Mouse (Mus musculus) heart, embryonic 13.5 days (tissue): Measurements from ENCODE around the gene Perm1. TPM values are rescaled to one million over a fixed set of nuclear protein-coding genes. Genes with fewer than 3 reads are reported as not detected.

Experiments used
- ATAC-seq: fragments of 200-750 bp; cut with Nextera tagmentation; 2 replicates; pipeline ENCODE4 v1.8.0; 2017; ENCODE audit warnings: moderate TSS enrichment; ENCODE audit not compliant: insufficient number of reproducible peaks, low FRiP score, low TSS enrichment; ENCODE audit errors: extremely low read depth
- H3K27ac ChIP-seq: fragments of 300-500 bp; sonication (generic); replicated peaks from 2 replicates; pipeline ENCODE4 v1.5.1; 2015; ENCODE audit warnings: moderate library complexity, mild to moderate bottlenecking, inconsistent platforms
- H3K27me3 ChIP-seq: fragments of 300-500 bp; sonication (generic); replicated peaks from 2 replicates; pipeline ENCODE4 v1.6.1; 2015; ENCODE audit warnings: mild to moderate bottlenecking, inconsistent platforms
- H3K36me3 ChIP-seq: fragments of 300-500 bp; sonication (generic); 2 replicates; pipeline ENCODE4 v1.6.1; 2015; ENCODE audit warnings: mild to moderate bottlenecking, inconsistent platforms
- H3K4me1 ChIP-seq: fragments of 300-500 bp; sonication (generic); 2 replicates; pipeline ENCODE4 v1.6.1; 2015; ENCODE audit warnings: inconsistent platforms
- H3K4me2 ChIP-seq: fragments of 300-500 bp; sonication (generic); 2 replicates; pipeline ENCODE4 v1.6.1; 2015; ENCODE audit warnings: inconsistent platforms, mild to moderate bottlenecking, moderate library complexity
- H3K4me3 ChIP-seq: fragments of 300-500 bp; sonication (generic); 2 replicates; pipeline ENCODE4 v1.5.1; 2015; ENCODE audit warnings: moderate library complexity, mild to moderate bottlenecking, inconsistent platforms
- H3K9ac ChIP-seq: fragments of 300-500 bp; sonication (generic); 2 replicates; pipeline ENCODE4 v1.6.1; 2015; ENCODE audit warnings: inconsistent platforms, mild to moderate bottlenecking, moderate library complexity
- H3K9me3 ChIP-seq: fragments of 300-500 bp; sonication (generic); 2 replicates; pipeline ENCODE4 v1.6.1; 2016; ENCODE audit warnings: inconsistent platforms
- WGBS: fragments of 180-500 bp; shearing (Covaris S2); methylation state at CpG from one replicate; pipeline ENCODE4 v1.1.7; 2015; ENCODE audit warnings: mixed read lengths; 5-methylcytosine and 5-hydroxymethylcytosine counted together
- polyA plus RNA-seq: library from polyadenylated mRNA; unstranded; fragments of >200 nt; fragmentation: Nextera tagmentation; extraction: Ambion mirVana; gene quantifications from 2 replicates; pipeline ENCODE4 v1.2.1, GENCODE M21; 2015

The Perm1 gene
- polyA plus RNA-seq, 1 experiment from 2014 or later, result 2.7 TPM

- Histone ChIP-seq H3K36me3 (peaks cover 7% of the 10 kb centered on the region; the same call in 1 of the 2 replicates), H3K27ac (peak within 1 kb of the TSS; percentile 72)
- under 1% methylated on average over 37 of the region's 39 CpGs for WGBS
These were observed 12.7 kb upstream of the Perm1 start, which contains the start of gene AW011738 for GRCm38 (mm10) chr4:156203001-156203412. AW011738 (plus strand) TSS chr4:156203304.

DNA sequence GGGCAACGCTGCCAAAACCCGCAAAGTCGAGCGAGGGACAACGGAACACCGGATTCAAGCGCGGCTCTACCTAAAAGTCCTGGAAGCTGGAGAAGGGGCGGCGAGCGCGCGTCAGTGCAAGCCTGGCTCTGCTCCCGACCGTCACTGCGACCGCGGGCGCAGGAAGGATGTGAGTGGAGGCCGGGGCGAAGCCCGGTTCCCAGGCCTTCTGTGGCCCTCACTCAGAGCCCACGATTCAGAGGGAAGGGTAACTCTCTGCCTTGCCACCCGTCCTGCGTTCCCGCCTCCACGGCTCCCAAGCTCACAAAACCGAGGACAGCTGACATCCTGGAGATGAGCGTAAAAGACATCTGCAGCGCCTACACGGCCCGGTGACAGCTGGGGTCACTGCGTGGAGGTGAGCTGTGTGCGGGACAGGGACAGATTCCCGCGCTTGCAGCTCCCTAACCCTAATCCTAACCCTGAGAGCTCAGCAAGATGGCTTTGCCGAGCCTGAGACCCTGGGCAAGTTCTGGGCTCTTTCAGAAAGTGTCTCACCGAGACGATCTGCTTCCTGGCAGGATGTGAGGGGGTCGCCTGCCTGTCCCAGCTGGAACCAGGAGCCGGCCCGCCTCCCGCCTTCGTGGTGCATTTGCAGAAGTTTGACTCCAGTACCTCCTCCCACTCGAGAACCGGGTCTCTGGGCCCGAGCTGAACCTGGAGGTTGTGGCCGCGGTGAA is 12.1 kb upstream of the Perm1 start:
- peaks cover 22% of the 10 kb centered on the region for H3K27me3 ChIP-seq
- peaks cover 29% of the 10 kb centered on the region for H3K4me1 ChIP-seq
- H3K4me2 ChIP-seq, result peak overlapping the region; percentile 92
- under 1% methylated on average over 49 of the region's 49 CpGs for WGBS
- ATAC-seq, result peak; percentile 22; the same call in 1 of the 2 replicates
- H3K27ac ChIP-seq, result peak overlapping the region; percentile 72
- H3K9me3 ChIP-seq, result no peaks in the 10 kb centered on the region
- peaks cover 7% of the 10 kb centered on the region; the same call in 1 of the 2 replicates for H3K36me3 ChIP-seq
- H3K4me3 ChIP-seq, result peak overlapping the region; percentile 71
- peak overlapping the region; percentile 87 for H3K9ac ChIP-seq

More at GRCm38 (mm10) chr4:156203001-156203412, 12.7 kb upstream of the Perm1 start, which contains the start of gene AW011738:
- H3K4me1 ChIP-seq, result peaks cover 29% of the 10 kb centered on the region
- H3K27me3 ChIP-seq, result peaks cover 22% of the 10 kb centered on the region
- no peaks in the 10 kb centered on the region for H3K9me3 ChIP-seq
- H3K4me2 ChIP-seq, result peak within 1 kb of the TSS; percentile 92
- peak within 1 kb of the TSS; percentile 71 for H3K4me3 ChIP-seq
- ATAC-seq, result peak; percentile 60; the same call in 1 of the 2 replicates
- peak within 1 kb of the TSS; percentile 87 for H3K9ac ChIP-seq

DNA sequence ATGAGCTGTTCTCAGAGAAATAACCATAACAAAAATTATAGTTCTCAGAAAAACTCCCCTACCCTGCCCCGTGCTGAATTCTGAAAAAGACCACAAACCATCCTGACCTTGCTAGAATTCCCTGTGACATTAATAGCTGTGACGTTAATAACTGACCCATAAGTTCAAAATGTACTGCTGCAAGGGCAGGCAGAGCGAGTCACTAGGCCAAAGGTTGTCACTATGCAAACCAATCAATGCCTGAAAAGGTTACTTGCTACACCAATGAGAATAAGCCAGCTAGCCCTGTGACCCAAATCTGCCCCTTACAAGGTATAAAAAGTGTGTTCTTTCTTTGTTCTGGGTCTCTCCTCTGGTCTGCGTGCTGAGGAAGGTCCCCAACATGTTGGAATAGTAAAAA is 6.8 kb upstream of the Perm1 start:
- peaks cover 13% of the 10 kb centered on the region for H3K4me1 ChIP-seq
- no peak overlapping the region for H3K27ac ChIP-seq
- no peak for ATAC-seq
- WGBS, result 81% methylated on average over 4 of the region's 4 CpGs
- no peak overlapping the region for H3K4me3 ChIP-seq
- no peaks in the 10 kb centered on the region for H3K9me3 ChIP-seq
- no peak overlapping the region for H3K9ac ChIP-seq
- no peak overlapping the region for H3K4me2 ChIP-seq
- peaks cover 15% of the 10 kb centered on the region for H3K27me3 ChIP-seq
- peaks cover 7% of the 10 kb centered on the region; the same call in 1 of the 2 replicates for H3K36me3 ChIP-seq

GRCm38 (mm10) chr4:156209963-156210635 is 5.6 kb upstream of the Perm1 start:
- H3K9me3 ChIP-seq, result no peaks in the 10 kb centered on the region
- peaks cover 4% of the 10 kb centered on the region for H3K4me1 ChIP-seq
- H3K27ac ChIP-seq, result no peak overlapping the region
- WGBS, result 61% methylated on average over 13 of the region's 13 CpGs
- peaks cover 3% of the 10 kb centered on the region for H3K27me3 ChIP-seq
- H3K9ac ChIP-seq, result no peak overlapping the region
- ATAC-seq, result no peak
- peaks cover 7% of the 10 kb centered on the region; the same call in 1 of the 2 replicates for H3K36me3 ChIP-seq
- H3K4me3 ChIP-seq, result no peak overlapping the region
- H3K4me2 ChIP-seq, result no peak overlapping the region

DNA sequence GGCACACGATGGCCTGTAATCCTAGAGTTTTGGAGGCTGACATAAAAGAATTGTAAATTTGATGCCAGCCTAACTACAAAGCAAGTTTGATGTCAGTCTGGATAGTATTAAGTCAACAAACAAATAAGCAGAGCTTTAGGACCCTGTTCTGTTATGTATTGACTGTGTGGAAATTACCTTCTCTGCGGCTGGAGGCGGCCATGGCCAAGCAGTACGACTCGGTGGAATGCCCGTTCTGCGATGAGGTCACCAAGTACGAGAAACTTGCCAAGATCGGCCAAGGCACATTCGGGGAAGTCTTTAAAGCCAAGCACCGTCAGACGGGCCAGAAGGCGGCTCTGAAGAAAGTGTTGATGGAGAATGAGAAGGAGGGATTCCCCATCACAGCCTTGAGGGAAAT is 2.5 kb upstream of the Perm1 start:
- Histone ChIP-seq H3K4me2 (no peak overlapping the region), H3K4me1 (peaks cover 23% of the 10 kb centered on the region), H3K27me3 (no peaks in the 10 kb centered on the region), H3K27ac (no peak overlapping the region), H3K4me3 (no peak overlapping the region), H3K9me3 (no peaks in the 10 kb centered on the region), H3K36me3 (no peaks in the 10 kb centered on the region), H3K9ac (no peak overlapping the region)
- 88% methylated on average over 13 of the region's 13 CpGs for whole genome bisulfite sequencing
- no peak for ATAC-seq

DNA sequence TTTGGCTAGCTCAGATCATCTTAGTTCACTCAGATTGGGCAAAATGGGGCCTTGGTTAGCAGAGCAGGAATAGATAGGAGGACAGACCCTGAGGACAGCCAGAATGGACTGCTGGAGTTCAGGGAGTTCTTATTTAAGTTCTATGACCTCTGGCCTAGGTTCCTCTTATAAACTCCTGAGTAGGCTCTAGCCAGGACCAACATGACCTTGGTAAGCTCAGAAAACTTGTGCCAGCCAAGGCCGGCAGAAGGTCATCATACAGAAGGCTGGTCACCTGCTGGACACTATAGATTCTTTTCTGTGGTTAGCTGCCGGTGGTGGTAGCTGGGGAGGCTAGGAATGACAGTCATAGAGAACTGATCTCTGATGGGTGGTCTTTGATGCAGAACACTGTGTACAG is 528 bp downstream of the Perm1 start:
- H3K4me1 ChIP-seq, result peaks cover 23% of the 10 kb centered on the region
- H3K36me3 ChIP-seq, result no peaks in the 10 kb centered on the region
- no peak for ATAC-seq
- no peaks in the 10 kb centered on the region for H3K9me3 ChIP-seq
- peak overlapping the region; percentile 36 for H3K4me2 ChIP-seq
- 71% methylated on average over 2 of the region's 2 CpGs for WGBS
- peak overlapping the region; percentile 13 for H3K4me3 ChIP-seq
- H3K27ac ChIP-seq, result peak overlapping the region; percentile 76
- H3K9ac ChIP-seq, result no peak overlapping the region
- H3K27me3 ChIP-seq, result no peaks in the 10 kb centered on the region

DNA sequence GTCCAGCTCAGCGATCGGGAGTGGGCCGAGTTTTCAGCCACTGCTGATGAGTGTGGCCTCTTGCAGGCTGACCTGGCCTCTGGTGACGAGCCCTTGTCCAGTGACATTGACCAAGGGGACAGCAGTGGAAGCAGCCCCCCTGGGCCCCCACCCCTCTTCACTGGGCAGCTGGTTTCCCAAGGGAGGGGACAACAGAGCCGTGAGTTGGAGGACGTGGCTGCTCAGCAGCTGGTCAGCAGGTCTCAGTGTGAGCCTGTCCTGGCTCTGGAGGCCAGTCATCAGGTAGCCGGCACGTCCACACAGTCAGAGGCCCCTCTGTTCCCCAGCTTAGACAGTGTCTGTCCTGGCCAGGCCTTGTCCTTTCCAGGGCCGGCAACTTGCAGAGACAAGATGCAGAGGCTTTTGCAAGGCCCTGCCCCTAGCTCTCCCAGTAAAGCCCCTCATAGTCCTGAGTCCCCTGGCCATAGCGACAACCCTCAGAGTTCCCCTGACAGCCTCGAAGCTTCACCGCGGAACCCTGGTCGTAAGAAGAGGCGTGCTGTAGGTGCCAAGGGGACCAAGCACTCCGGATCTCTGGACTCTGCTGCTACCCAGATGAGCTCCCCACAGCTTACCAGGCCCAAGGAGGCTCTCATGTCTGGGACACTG is 1.5 kb downstream of the Perm1 start:
- Histone ChIP-seq H3K9me3 (no peaks in the 10 kb centered on the region), H3K4me2 (peak overlapping the region; percentile 36), H3K27ac (peak overlapping the region; percentile 3; the same call in 1 of the 2 replicates), H3K27me3 (no peaks in the 10 kb centered on the region), H3K4me1 (peaks cover 23% of the 10 kb centered on the region), H3K4me3 (no peak overlapping the region), H3K9ac (peak overlapping the region; percentile 50), H3K36me3 (no peaks in the 10 kb centered on the region)
- ATAC-seq, result no peak
- WGBS, result 61% methylated on average over 16 of the region's 16 CpGs

DNA sequence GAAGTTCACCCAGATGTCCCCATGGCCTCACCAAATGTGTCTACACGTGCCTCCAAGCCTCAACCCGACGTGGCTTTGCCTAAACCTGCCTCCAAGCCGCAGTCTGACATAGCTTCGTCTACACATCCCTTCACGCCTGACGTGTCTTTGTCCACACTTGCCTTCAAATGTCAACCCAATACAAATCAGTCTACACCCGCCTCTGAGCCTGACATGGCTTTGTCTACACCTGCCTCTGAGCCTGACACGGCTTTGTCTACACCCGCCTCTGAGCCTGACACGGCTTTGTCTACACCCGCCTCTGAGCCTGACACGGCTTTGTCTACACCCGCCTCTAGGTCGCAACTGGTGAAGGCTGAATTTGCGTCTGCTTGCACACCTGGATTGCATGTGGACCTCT is 2.2 kb downstream of the Perm1 start:
- Histone ChIP-seq H3K27ac (no peak overlapping the region), H3K9ac (no peak overlapping the region), H3K4me1 (peaks cover 23% of the 10 kb centered on the region), H3K4me3 (no peak overlapping the region), H3K4me2 (no peak overlapping the region), H3K27me3 (no peaks in the 10 kb centered on the region), H3K9me3 (no peaks in the 10 kb centered on the region), H3K36me3 (peaks cover 6% of the 10 kb centered on the region; the same call in 1 of the 2 replicates)
- 80% methylated on average over 16 of the region's 16 CpGs for WGBS
- ATAC-seq, result no peak

DNA sequence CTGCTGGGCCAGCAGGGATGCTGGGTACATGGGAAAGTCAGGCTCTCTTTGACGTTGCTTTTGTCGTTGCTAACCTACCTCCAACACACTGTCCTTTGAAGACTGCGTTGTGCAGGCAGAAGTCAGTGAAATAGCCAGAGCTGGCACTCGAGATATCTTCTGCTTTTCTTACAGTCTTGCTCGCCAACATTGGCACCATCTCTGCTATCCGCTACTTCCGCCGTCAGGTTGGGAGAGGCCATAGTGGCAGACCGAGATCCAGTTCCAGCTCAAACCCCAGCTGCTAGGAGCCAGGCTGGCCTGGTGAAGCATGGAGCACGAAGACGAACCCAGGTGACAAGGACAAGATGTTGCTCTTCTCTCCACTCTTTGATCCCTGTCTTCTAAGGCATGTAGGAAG is 4.3 kb downstream of the Perm1 start:
- peaks cover 23% of the 10 kb centered on the region for H3K4me1 ChIP-seq
- no peaks in the 10 kb centered on the region for H3K9me3 ChIP-seq
- H3K27me3 ChIP-seq, result no peaks in the 10 kb centered on the region
- H3K4me3 ChIP-seq, result no peak overlapping the region
- WGBS, result 79% methylated on average over 11 of the region's 11 CpGs
- ATAC-seq, result no peak
- H3K27ac ChIP-seq, result no peak overlapping the region
- H3K36me3 ChIP-seq, result peaks cover 6% of the 10 kb centered on the region; the same call in 1 of the 2 replicates
- no peak overlapping the region for H3K4me2 ChIP-seq
- no peak overlapping the region for H3K9ac ChIP-seq

DNA sequence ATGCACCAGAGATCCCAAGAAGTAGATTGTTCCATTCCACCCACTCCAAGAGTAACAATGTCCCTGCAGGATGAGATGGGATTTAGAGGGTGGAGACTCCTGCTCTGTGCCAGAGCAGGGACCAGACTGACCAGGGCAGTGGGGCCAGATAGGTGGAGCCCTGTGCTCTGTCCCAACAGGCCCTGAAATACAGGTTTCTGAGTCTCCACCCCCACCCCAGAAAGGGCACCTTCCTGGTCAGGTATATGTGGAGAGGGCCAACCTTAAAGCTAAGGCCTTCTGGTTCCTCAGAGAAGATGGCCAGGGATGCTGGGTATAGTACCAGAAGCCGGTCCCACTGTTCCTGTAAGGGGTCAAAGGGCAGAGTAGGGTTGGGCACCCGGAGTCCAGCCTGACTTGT is 8.6 kb downstream of the Perm1 start:
- no peak for ATAC-seq
- WGBS, result 71% methylated on average over 2 of the region's 2 CpGs
- H3K4me3 ChIP-seq, result no peak overlapping the region
- H3K4me1 ChIP-seq, result peaks cover 16% of the 10 kb centered on the region
- H3K9me3 ChIP-seq, result no peaks in the 10 kb centered on the region
- no peaks in the 10 kb centered on the region for H3K27me3 ChIP-seq
- no peak overlapping the region for H3K9ac ChIP-seq
- H3K27ac ChIP-seq, result no peak overlapping the region
- H3K4me2 ChIP-seq, result no peak overlapping the region
- H3K36me3 ChIP-seq, result peaks cover 9% of the 10 kb centered on the region

DNA sequence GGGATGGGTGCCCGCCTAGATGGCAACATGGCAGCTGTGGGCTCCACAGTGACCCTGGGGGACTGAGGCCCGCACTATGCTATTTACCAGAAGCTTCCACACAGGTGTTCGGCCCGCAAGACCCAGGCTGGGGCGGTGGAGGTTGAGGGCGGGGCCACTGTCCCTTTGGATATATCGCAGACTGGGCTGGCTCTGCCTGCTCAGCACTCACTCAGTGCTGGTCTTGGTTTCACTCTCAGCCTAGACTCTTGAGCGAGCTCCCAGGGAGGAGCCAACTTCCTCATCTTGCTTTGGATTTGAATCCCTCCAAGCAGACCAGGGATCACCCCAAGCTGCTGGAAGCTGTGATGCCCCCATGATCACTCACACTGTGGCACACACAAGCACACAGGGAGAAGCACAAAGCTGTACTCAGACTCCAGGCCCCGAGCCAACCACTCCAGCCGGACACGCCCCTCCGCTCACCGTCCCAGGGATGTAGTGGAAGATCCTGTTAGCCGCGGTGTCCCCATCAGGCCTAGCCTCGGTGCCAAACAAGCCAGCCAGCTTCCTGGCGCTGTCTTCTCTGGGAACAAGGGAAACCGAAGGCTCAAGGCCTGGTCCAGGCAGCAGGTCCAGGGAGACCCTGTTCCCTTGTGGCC is 12.2 kb downstream of the Perm1 start:
- H3K9ac ChIP-seq, result peak overlapping the region; percentile 57
- 30% methylated on average over 18 of the region's 18 CpGs for WGBS

More for the DNA sequence above, 12.2 kb downstream of the Perm1 start:
- Histone ChIP-seq H3K27ac (no peak overlapping the region), H3K27me3 (no peaks in the 10 kb centered on the region), H3K9me3 (no peaks in the 10 kb centered on the region), H3K4me2 (peak overlapping the region; percentile 51), H3K36me3 (peaks cover 39% of the 10 kb centered on the region), H3K4me1 (peaks cover 16% of the 10 kb centered on the region), H3K4me3 (0 out of 2 replicates have a peak overlapping the region, but pooled peaks have one; percentile 7)
- ATAC-seq, result no peak
